ENCODE assay signal across 7 mouse cellular contexts in the genomic region with DNA sequence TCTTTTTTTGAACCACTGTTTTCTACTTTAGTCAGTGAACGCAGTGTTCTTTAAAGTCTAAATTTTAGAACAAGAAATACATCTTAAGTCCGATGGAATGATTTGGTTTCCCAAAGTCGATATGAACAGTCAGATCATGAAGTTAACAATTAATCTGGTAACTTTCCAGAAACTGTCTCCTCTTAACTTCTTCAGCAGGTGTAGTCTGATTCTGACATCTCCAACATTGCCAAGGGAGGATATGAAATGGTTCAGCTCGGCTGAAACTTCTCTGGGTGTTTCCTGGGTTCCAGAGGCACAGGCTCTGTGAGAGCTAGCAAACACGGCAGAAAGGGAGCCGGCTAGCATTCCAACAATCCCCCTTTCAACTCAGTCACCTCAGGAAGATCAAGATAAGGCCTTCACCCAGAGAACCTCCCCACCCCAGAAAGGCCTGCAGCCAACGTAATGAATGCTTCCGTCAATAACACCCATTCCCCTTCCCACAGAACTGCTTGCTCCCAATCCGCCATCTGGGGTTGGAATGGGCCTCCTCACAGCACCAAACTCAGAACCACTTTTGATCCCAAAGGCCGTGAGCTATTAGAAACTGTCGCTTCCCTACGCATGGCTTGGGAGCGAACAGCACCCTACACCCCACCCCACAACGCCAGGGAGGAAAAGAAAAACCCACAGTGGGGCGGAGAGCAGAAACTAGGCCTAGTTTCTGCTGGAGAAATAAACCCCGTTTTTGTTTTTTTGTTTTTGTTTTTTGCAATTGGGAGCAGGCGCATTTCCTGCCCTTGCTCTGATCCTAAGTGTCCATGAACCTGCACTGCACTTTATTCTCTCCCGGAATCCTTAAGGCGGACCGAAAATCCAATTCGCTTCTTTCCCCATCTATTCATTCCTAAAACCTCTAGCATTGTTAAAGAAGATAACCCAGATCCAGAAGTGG. TPM values are rescaled to one million over a fixed set of nuclear protein-coding genes. Genes with fewer than 3 reads are reported as not detected.
A peak's percentile ranks its signal among the peaks of the same experiment; 100 is the strongest.
DNase-seq lines count a peak whose midpoint lies in the region; ATAC-seq and TF ChIP-seq lines count a peak whose summit lies in the region.

No protein-coding gene starts in this region.

- peak overlapping the region; percentile 49; the same call in 1 of the 2 replicates for H3K27ac ChIP-seq in ES-E14 (ENCODE audit: insufficient read depth, low read depth, low read length, poor library complexity, severe bottlenecking)
- H3K27ac ChIP-seq in kidney, embryonic 14.5 days (ENCODE audit: low read depth, low read length): peak overlapping the region; percentile 97
- peak overlapping the region; percentile 98 for H3K27ac ChIP-seq in lung, embryonic 15.5 days

- no peaks in the 10 kb centered on the region; the same call in 1 of the 2 replicates for H3K36me3 ChIP-seq in ES-E14 (ENCODE audit: control insufficient read depth, insufficient read depth, low read length, poor library complexity, severe bottlenecking)
- no peaks in the 10 kb centered on the region for H3K36me3 ChIP-seq in kidney, embryonic 14.5 days (ENCODE audit: control insufficient read depth, insufficient read depth, low read length)
- H3K36me3 ChIP-seq in lung, embryonic 15.5 days: no peaks in the 10 kb centered on the region

- H3K27me3 ChIP-seq in kidney, embryonic 14.5 days (ENCODE audit: control insufficient read depth, insufficient read depth, low read length): no peaks in the 10 kb centered on the region
- no peaks in the 10 kb centered on the region for H3K27me3 ChIP-seq in lung, embryonic 15.5 days

- H3K4me3 ChIP-seq in ES-E14 (ENCODE audit: insufficient read depth in 1 of 2, low read depth in 1 of 2, low read length in 2 of 2, poor library complexity in 1 of 2, severe bottlenecking in 1 of 2): peak overlapping the region; percentile 89 to 98
- H3K4me3 ChIP-seq in kidney, embryonic 14.5 days (ENCODE audit: low read length): peak overlapping the region; percentile 97
- H3K4me3 ChIP-seq in lung, embryonic 15.5 days: peak overlapping the region; percentile 91

- H3K4me1 ChIP-seq in ES-E14 (ENCODE audit: control insufficient read depth in 2 of 2, insufficient read depth in 2 of 2, low read length in 2 of 2, poor library complexity in 1 of 2): peaks cover 4 to 8% of the 10 kb centered on the region in 2 experiments; a peak in 3 of 4 replicates
- peaks cover 10% of the 10 kb centered on the region for H3K4me1 ChIP-seq in kidney, embryonic 14.5 days (ENCODE audit: control insufficient read depth, insufficient read depth, low read length)
- H3K4me1 ChIP-seq in lung, embryonic 15.5 days: peaks cover 9% of the 10 kb centered on the region

- peak overlapping the region; percentile 93 for H3K9ac ChIP-seq in ES-E14 (ENCODE audit: insufficient read depth, low read depth, low read length, poor library complexity, severe bottlenecking)
- peak overlapping the region; percentile 95 for H3K9ac ChIP-seq in kidney, embryonic 14.5 days (ENCODE audit: low read depth, low read length)
- H3K9ac ChIP-seq in lung, embryonic 15.5 days: peak overlapping the region; percentile 94

- H3K4me2 ChIP-seq in kidney, embryonic 14.5 days (replicated peaks; ENCODE audit: low read depth, low read length): peak overlapping the region; percentile 75
- peak overlapping the region; percentile 85 for H3K4me2 ChIP-seq in lung, embryonic 15.5 days

- WGBS in kidney, embryonic 14.5 days: 9% methylated on average over 21 of the region's 21 CpGs
- WGBS in lung, embryonic 15.5 days: 7% methylated on average over 21 of the region's 21 CpGs

- H3K9me3 ChIP-seq in ES-E14 (ENCODE audit: control insufficient read depth, insufficient read depth, low read depth, low read length): no peaks in the 10 kb centered on the region
- H3K9me3 ChIP-seq in kidney, embryonic 14.5 days (ENCODE audit: control insufficient read depth, low read length): no peaks in the 10 kb centered on the region
- H3K9me3 ChIP-seq in lung, embryonic 15.5 days: no peaks in the 10 kb centered on the region

- in situ Hi-C loops in ES-E14 (cut with MboI; ENCODE audit: low sequenced_read_pairs in 2 of 2, unreplicated experiment in 2 of 2): no loop called here

- no peak for ATAC-seq in kidney, embryonic 14.5 days (ENCODE audit: low FRiP score, low TSS enrichment)
- ATAC-seq in lung, embryonic 15.5 days (ENCODE audit: borderline replicate concordance, extremely low read depth, low FRiP score, low TSS enrichment): no peak

- peak; percentile 20 for DNase-seq in CD4-positive helper T cell, adult 2 months (ENCODE audit: low read depth, low spot score)
- no peak for DNase-seq in ES-E14 (ENCODE audit: low read depth, low spot score)
- peak; percentile 9 to 22 for DNase-seq in cerebellum, postnatal 36 days
- peak; percentile 33 to 42 for DNase-seq in heart, adult 9 months (ENCODE audit: low spot score in 2 of 2)
- peak; percentile 31 to 38 for DNase-seq in right cerebral cortex, postnatal 10 days (ENCODE audit: low spot score in 2 of 2)

TF ChIP-seq in ES-E14, 5 proteins besides CTCF, POLR2A, EP300 and RAD21:
- TF ChIP-seq ZC3H11A (IDR thresholded peaks at IDR 0.05; ENCODE audit: borderline replicate concordance, low read depth, low read length): no peak
- TF ChIP-seq HCFC1 (IDR thresholded peaks at IDR 0.05; ENCODE audit: borderline replicate concordance, insufficient read depth, low read length): no peak
- TF ChIP-seq CHD2 (IDR thresholded peaks at IDR 0.05; ENCODE audit: low read depth, low read length): no peak
- TF ChIP-seq MAFK (IDR thresholded peaks at IDR 0.05; ENCODE audit: insufficient read depth, low read depth, low read length): no peak
- no peak for TF ChIP-seq ZNF384 (IDR thresholded peaks at IDR 0.05; ENCODE audit: low read depth, low read length)

RNA-seq across cellular contexts. Expression of a gene that starts 1.3 kb away (rescaled TPM):
- 18.5 and 20.3 TPM in 2 replicates for total RNA-seq in ES-E14 (2012; rRNA removed)
- 73.9 and 78.2 TPM in 2 replicates for polyA plus RNA-seq in kidney, embryonic 14.5 days (2014; fragmentation: Nextera tagmentation; extraction: Ambion mirVana)
- 67.3 and 68.5 TPM in 2 replicates for polyA plus RNA-seq in lung, embryonic 15.5 days (2015; fragmentation: Nextera tagmentation; extraction: Ambion mirVana)
